Mouse (Mus musculus) liver, adult 2 months (tissue): ENCODE results near the gene 4930442H23Rik. TPM values are rescaled to one million over a fixed set of nuclear protein-coding genes. Genes with fewer than 3 reads are reported as not detected.

Source experiments
- DNase-seq: peaks from one replicate; pipeline ENCODE4 v3.0.0-alpha.2; 2011; ENCODE audit warnings: low read depth, low spot score; ENCODE audit errors: extremely low read depth
- H3K27ac ChIP-seq: fragments of 200-500 bp; replicated peaks from 2 replicates; pipeline ENCODE4 v1.5.1; 2012; ENCODE audit warnings: low read depth, mild to moderate bottlenecking, control low read depth, inconsistent platforms, low read length; ENCODE audit not compliant: insufficient read depth
- H3K27me3 ChIP-seq: fragments of 200-500 bp; 2 replicates; pipeline ENCODE4 v1.6.1; 2012; ENCODE audit warnings: mild to moderate bottlenecking, moderate library complexity, low read length, inconsistent platforms; ENCODE audit not compliant: control insufficient read depth, insufficient read depth
- H3K36me3 ChIP-seq: fragments of 200-500 bp; 2 replicates; pipeline ENCODE4 v1.6.1; 2012; ENCODE audit warnings: low read length, inconsistent platforms; ENCODE audit not compliant: control insufficient read depth, insufficient read depth
- H3K4me1 ChIP-seq: fragments of 200-500 bp; 2 replicates; pipeline ENCODE4 v1.6.1; 2011; ENCODE audit warnings: low read length; ENCODE audit not compliant: control insufficient read depth, insufficient read depth
- H3K4me3 ChIP-seq: fragments of 200-500 bp; 2 replicates; pipeline ENCODE4 v1.5.1; 2011; ENCODE audit warnings: low read depth, mild to moderate bottlenecking, control low read depth, low read length, moderate library complexity; ENCODE audit not compliant: insufficient read depth
- H3K79me2 ChIP-seq: fragments of 200-500 bp; 2 replicates; pipeline ENCODE4 v1.6.1; 2012; ENCODE audit warnings: inconsistent platforms, mild to moderate bottlenecking, low read length, moderate library complexity; ENCODE audit not compliant: control insufficient read depth, insufficient read depth
- H3K9ac ChIP-seq: fragments of 200-500 bp; 2 replicates; pipeline ENCODE4 v1.6.1; 2012; ENCODE audit warnings: low read depth, mild to moderate bottlenecking, control low read depth, inconsistent platforms, low read length
- CTCF ChIP-seq: fragments of 200-500 bp; IDR thresholded peaks from 2 replicates; pipeline ENCODE4 v1.5.1; 2011; ENCODE audit warnings: low read depth, low read length, control low read depth
- POLR2A ChIP-seq: fragments of 200-500 bp; IDR thresholded peaks from 2 replicates; pipeline ENCODE4 v1.6.1; 2011; ENCODE audit warnings: low read length, control low read depth; ENCODE audit not compliant: insufficient read depth; ENCODE audit errors: extremely low read depth
- WGBS: fragments of 180-500 bp; shearing (Covaris S2); methylation state at CpG from one replicate; pipeline ENCODE4 v1.1.7; 2018; 5-methylcytosine and 5-hydroxymethylcytosine counted together
- polyA plus RNA-seq: library from polyadenylated mRNA; depleted of rRNA; stranded (reverse); fragments of >200 nt; gene quantifications from 2 replicates; pipeline ENCODE4 v1.2.3, GENCODE M21; 2012
- total RNA-seq: library from RNA; depleted of rRNA; stranded (reverse); fragments of >200 nt; gene quantifications from 2 replicates; pipeline ENCODE4 v1.2.3, GENCODE M21; 2014

4930442H23Rik gene
- total and polyA plus RNA-seq, 2 experiments: not detected

DNA sequence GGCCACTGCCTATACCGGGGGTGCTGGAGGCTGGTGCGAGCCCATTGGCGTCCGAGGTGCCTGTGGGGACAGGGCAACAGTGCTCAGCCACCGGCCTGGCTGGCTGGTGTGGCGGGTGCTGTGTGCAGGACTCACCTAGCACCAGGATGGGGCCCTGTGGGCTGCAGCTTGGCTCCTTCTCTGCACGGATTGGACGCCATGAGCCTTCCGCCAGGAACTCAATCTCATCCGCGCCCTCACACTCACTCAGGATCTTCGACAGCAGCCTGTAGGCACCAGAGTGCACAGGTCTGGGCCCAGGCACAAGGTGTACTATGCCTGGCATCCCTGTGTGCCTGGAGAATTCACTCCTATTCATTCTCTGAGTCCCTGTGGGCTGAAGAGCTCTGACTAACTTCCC, 29.3 kb downstream of the 4930442H23Rik start:
- no peaks in the 10 kb centered on the region; the same call in 1 of the 2 replicates for H3K79me2 ChIP-seq
- TF ChIP-seq POLR2A: no peak
- no peak for TF ChIP-seq CTCF
- WGBS: 96% methylated on average over 12 of the region's 12 CpGs
- peaks cover 2% of the 10 kb centered on the region; the same call in 1 of the 2 replicates for H3K36me3 ChIP-seq
- no peak overlapping the region for H3K27ac ChIP-seq
- no peaks in the 10 kb centered on the region for H3K4me1 ChIP-seq
- no peak for DNase-seq
- H3K4me3 ChIP-seq: no peak overlapping the region
- no peak overlapping the region for H3K9ac ChIP-seq
- H3K27me3 ChIP-seq: no peaks in the 10 kb centered on the region

DNA sequence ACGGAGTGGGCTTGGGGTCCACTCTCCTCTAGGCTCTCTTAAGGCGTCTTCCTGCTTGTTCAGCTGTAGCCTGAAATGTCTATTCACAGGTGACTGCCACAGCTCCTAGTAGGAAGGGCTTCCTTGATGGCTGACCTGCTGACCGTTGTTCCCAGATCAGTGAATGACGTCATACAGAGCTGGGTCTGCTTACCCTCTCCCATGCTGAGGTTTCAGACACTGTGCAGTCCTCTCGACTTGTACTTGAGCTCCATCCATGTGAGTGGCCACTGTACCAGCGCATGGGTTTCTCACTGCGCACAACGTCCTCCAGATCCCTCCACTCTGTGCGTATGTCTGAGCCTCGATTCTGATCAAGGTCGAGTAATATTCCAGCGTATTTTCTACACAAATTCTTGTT, 31.0 kb downstream of the 4930442H23Rik start:
- no peak for TF ChIP-seq POLR2A
- TF ChIP-seq CTCF: no peak
- Histone ChIP-seq H3K4me3 (no peak overlapping the region), H3K4me1 (no peaks in the 10 kb centered on the region), H3K27ac (no peak overlapping the region), H3K36me3 (peaks cover 11% of the 10 kb centered on the region), H3K27me3 (no peaks in the 10 kb centered on the region), H3K9ac (no peak overlapping the region), H3K79me2 (peaks cover 9% of the 10 kb centered on the region; the same call in 1 of the 2 replicates)
- 61% methylated on average over 12 of the region's 12 CpGs for WGBS
- peak; percentile 44 for DNase-seq

DNA sequence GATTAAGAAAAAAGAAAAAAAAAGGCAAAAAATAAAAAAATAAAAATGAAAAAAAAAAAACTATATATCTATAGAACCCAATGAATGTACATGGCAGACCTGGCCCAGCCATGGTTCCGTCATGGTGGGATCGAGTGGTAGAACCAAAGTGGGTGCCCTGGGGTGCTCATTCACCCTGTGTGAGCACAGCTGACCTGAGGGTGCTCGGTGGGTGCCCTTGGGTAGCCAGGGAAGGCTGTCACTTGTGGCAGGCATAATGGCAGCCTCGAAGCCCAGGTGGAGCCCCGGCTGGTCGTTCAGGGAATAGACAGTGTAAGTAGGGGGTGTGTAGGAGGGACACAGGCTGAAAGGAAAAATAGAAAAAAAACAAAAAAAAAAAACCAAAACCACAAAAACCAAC, 32.4 kb downstream of the 4930442H23Rik start:
- no peak overlapping the region for H3K27ac ChIP-seq
- H3K79me2 ChIP-seq: peaks cover 9% of the 10 kb centered on the region; the same call in 1 of the 2 replicates
- H3K4me1 ChIP-seq: no peaks in the 10 kb centered on the region
- 78% methylated on average over 6 of the region's 6 CpGs for WGBS
- DNase-seq: no peak
- TF ChIP-seq POLR2A (no peak), CTCF (no peak)
- no peak overlapping the region for H3K4me3 ChIP-seq
- no peak overlapping the region for H3K9ac ChIP-seq
- no peaks in the 10 kb centered on the region for H3K27me3 ChIP-seq
- peaks cover 12% of the 10 kb centered on the region for H3K36me3 ChIP-seq

DNA sequence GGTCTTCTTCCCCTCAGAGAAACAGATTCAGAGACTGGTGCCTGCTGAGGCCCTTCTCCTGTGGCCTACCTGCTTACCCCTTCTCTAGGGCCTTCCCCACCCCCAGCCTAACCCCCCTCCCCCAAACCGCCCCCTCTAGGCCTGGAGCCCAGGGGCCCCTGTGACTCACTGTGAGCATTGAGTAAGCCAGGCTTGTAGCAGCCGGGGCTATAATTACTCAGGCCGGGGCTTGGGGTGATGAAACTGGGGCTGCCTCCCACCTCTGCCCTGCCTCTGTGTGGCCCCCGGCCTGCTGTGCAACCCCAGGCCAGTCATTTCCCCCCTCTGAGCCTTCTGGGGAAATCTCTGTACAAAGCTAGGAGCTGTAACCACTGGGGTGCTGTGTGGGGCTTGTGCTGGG, 37.4 kb downstream of the 4930442H23Rik start:
- no peaks in the 10 kb centered on the region for H3K27me3 ChIP-seq
- DNase-seq: no peak
- H3K4me3 ChIP-seq: no peak overlapping the region
- peaks cover 52% of the 10 kb centered on the region for H3K79me2 ChIP-seq
- TF ChIP-seq POLR2A: no peak
- no peak for TF ChIP-seq CTCF
- H3K27ac ChIP-seq: no peak overlapping the region
- no peak overlapping the region for H3K9ac ChIP-seq
- H3K36me3 ChIP-seq: peaks cover 14% of the 10 kb centered on the region
- 85% methylated on average over 4 of the region's 4 CpGs for WGBS
- no peaks in the 10 kb centered on the region for H3K4me1 ChIP-seq

DNA sequence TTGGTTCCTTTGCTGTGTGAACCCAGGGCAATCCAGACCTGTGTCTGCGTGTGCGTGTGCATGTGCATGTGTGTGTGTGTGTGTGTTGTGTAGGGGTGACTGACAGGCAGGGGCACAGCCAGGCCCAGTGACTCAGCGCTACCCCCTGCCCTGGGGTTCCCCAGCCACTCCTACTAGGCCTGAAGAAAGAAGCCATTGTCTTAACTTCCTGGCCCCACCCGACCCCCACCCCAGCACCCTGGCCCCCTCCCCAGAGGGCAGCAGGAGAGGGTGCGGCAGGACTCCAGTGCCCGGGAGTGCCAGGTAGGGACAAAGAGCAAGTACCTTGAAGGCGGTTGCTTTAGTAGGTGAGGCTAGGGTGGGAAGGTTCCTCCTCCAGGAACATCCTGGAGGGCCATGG, 37.9 kb downstream of the 4930442H23Rik start:
- no peak overlapping the region for H3K9ac ChIP-seq
- DNase-seq: no peak
- 82% methylated on average over 7 of the region's 7 CpGs for WGBS

DNA sequence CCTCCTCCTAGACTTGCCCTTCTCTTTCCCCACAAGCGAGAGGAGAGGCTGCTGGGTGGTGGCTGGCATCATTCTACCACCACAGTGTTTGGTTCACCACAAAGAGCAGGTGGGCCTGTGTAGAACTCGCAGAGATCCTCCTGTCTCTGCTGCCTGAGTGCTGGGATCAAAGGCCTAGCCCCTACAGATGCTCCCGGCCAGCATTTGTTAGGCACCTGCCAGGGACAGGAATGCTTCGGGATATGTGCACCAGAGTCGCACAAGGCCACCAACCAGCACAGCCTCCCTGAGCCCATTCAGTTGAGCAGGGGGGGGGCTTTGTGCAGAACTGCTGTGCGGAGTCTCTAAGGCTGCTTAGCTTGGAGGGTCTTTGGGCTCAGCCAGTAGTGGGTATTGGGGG, 38.3 kb downstream of the 4930442H23Rik start:
- no peak overlapping the region for H3K27ac ChIP-seq
- 89% methylated on average over 6 of the region's 6 CpGs for WGBS
- TF ChIP-seq CTCF: no peak
- no peak for TF ChIP-seq POLR2A

More for the DNA sequence above, 37.9 kb downstream of the 4930442H23Rik start:
- Histone ChIP-seq H3K36me3 (peaks cover 14% of the 10 kb centered on the region), H3K4me3 (no peak overlapping the region), H3K4me1 (peaks cover 4% of the 10 kb centered on the region; the same call in 1 of the 2 replicates), H3K27ac (no peak overlapping the region), H3K27me3 (no peaks in the 10 kb centered on the region), H3K79me2 (peaks cover 57% of the 10 kb centered on the region)
- TF ChIP-seq CTCF (no peak), POLR2A (no peak)

More for the DNA sequence above, 38.3 kb downstream of the 4930442H23Rik start:
- H3K4me1 ChIP-seq: peaks cover 8% of the 10 kb centered on the region
- H3K4me3 ChIP-seq: no peak overlapping the region
- peaks cover 62% of the 10 kb centered on the region for H3K79me2 ChIP-seq
- no peak for DNase-seq
- H3K27me3 ChIP-seq: no peaks in the 10 kb centered on the region
- peaks cover 14% of the 10 kb centered on the region for H3K36me3 ChIP-seq
- H3K9ac ChIP-seq: no peak overlapping the region
